Mouse (Mus musculus) thymus, postnatal 36 days (tissue): ENCODE data around the gene Atg101.

Experiments
- DNase-seq, 2 experiments: peaks; one replicate each; pipeline ENCODE4 v3.0.0; 2022; ENCODE audit warnings: mixed read lengths in 2 of 2

Atg101 gene

GRCm38 (mm10) chr15:101283911-101284750 lies at the start of gene Atg101:
TSS of gene Atg101 (plus strand) at chr15:101284272.
- peak; percentile 93 to 94 for DNase-seq

GRCm38 (mm10) chr15:101234611-101235341 lies 49.3 kb upstream of the Atg101 start:
- DNase-seq, result no peak

- peak; percentile 84 to 94 for DNase-seq
These were observed 48.8 kb upstream of the Atg101 start for GRCm38 (mm10) chr15:101235342-101235698.

- peak in 1 of 2 experiments; percentile 15 for DNase-seq
These were observed 48.2 kb upstream of the Atg101 start for GRCm38 (mm10) chr15:101235728-101236327.

- DNase-seq, result peak; percentile 77 to 82
These were observed 47.2 kb upstream of the Atg101 start for GRCm38 (mm10) chr15:101236878-101237277.

GRCm38 (mm10) chr15:101238885-101239511 lies 45.1 kb upstream of the Atg101 start:
- peak; percentile 83 to 85 for DNase-seq

- peak in 1 of 2 experiments; percentile 21 for DNase-seq
These were observed 44.3 kb upstream of the Atg101 start for GRCm38 (mm10) chr15:101239821-101240220.

- peak; percentile 85 to 89 for DNase-seq
These were observed 43.3 kb upstream of the Atg101 start for GRCm38 (mm10) chr15:101240799-101241204.

GRCm38 (mm10) chr15:101241236-101241635 lies 42.8 kb upstream of the Atg101 start:
- no peak for DNase-seq

GRCm38 (mm10) chr15:101241853-101242252 lies 42.2 kb upstream of the Atg101 start:
- DNase-seq, result no peak

GRCm38 (mm10) chr15:101242645-101243044 lies 41.4 kb upstream of the Atg101 start:
- DNase-seq, result peak in 1 of 2 experiments; percentile 49

GRCm38 (mm10) chr15:101244012-101244411 lies 40.1 kb upstream of the Atg101 start:
- DNase-seq, result peak in 1 of 2 experiments; percentile 12

GRCm38 (mm10) chr15:101246231-101247154 lies 37.6 kb upstream of the Atg101 start:
- DNase-seq, result peak; percentile 90 to 97

- DNase-seq, result peak in 1 of 2 experiments; percentile 38
These were observed 36.9 kb upstream of the Atg101 start for GRCm38 (mm10) chr15:101247155-101247498.

- no peak for DNase-seq
These were observed 35.9 kb upstream of the Atg101 start for GRCm38 (mm10) chr15:101248029-101248710.

- DNase-seq, result peak in 1 of 2 experiments; percentile 59
These were observed 33.8 kb upstream of the Atg101 start for GRCm38 (mm10) chr15:101250220-101250800.

GRCm38 (mm10) chr15:101251930-101252329 lies 32.1 kb upstream of the Atg101 start:
- DNase-seq, result no peak

- no peak for DNase-seq
These were observed 31.5 kb upstream of the Atg101 start for GRCm38 (mm10) chr15:101252614-101253013.

- no peak for DNase-seq
These were observed 30.5 kb upstream of the Atg101 start for GRCm38 (mm10) chr15:101253563-101253885.

- peak; percentile 68 to 81 for DNase-seq
These were observed 29.9 kb upstream of the Atg101 start, which contains the start of gene Nr4a1 for GRCm38 (mm10) chr15:101253886-101254795. TSS of gene Nr4a1 (plus strand) at chr15:101254269.
